Mouse (Mus musculus): ENCODE results near the gene Kdm4c. TPM values are rescaled to one million over a fixed set of nuclear protein-coding genes. Genes with fewer than 3 reads are reported as not detected.
A peak's percentile ranks its signal among the peaks of the same experiment; 100 is the strongest.
"Not testable (repeated sequence)": the region's sequence is repeated elsewhere in the genome, so short reads cannot be mapped to it uniquely, and the experiment has no call there.

Kdm4c gene
- 16.1 and 19.6 TPM in 2 replicates for total RNA-seq (2015)
- total RNA-seq (2017), result 21.9 and 22.1 TPM in 2 replicates

DNA sequence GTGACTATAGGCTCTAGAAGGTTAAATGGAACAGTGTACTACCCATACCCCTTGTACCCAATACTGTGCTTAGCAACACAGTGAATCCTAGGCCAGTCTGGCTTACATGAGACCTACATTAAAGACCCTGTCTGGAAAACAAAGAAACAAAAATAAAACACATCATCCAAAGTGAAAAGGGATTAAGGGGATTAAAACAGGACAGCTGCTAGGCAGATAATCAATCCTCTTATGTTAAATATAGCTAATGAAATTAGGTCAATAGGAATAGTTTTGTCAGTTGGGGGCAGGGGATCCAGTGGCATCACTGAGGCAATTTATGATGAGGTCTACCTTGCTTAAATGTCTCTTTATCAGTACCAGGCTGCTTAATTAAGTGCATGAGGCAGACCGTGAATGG is at the start of gene Kdm4c:
TSS of gene Kdm4c (plus strand) at position 322 of the 400 bp plus-strand sequence.
- no peak for ATAC-seq (replicated peaks; ENCODE audit: poor library complexity)

DNA sequence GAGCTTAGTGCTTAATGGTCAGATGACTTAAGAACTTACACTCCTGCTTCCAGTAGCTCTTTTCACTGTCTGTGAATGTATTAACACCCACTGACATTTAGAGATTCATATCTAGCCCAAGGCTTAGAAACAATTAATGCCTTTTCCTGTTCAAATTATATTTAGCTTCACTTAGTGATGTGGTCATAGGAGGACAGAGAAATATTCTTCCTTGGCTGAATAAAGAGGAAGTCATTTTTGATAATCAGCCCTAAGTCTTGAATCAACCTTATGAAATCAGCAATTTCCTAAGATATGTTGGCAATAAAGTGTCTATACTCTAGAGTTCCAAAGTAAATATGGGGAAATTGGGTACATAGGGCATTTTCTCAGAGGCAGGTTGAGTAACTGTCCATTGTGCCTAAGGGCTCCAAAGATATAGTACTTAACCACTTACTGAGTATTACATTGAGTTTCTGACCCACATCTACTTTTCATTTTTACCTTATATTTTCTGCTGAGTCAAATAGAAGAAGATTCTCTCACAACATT is 41.0 kb upstream of the Kdm4c start:
- ATAC-seq (replicated peaks; ENCODE audit: poor library complexity), result no peak

DNA sequence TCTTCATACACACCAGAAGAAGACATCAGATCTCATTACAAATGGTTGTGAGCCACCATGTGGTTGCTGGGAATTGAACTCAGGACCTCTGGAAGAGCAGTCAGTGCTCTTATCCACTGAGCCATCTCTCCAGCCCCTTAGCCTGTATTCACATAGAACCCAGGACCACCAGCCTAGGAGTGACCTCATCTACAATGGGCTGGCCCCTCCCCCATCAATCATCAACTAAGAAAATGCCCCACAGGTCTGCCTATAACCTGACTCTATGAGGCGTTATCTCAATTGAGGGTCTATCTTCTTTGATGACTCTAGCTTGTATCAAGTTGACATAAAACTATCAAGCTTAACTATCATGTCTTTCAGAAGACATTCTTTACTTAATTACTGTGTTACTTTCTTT is 20.5 kb upstream of the Kdm4c start:
- ATAC-seq (replicated peaks; ENCODE audit: poor library complexity), result not testable (repeated sequence)

DNA sequence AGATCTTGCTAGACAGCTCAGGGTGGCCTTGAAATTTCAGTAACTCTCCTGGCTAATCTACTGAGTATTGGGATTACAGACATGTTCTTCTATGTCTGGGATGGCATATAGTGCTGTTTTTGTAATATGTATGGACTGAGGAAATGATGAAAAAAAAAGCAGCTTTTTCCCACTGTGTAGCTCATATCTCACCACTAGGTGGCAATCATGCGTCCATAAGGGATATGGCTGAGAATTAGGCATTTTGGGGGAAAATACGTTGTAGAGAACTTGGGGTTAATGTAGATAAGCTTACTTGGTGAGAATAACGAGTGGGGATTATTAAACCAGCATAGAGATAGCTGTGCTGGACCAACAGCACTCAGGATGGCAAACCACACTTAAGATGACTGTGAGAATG is 19.9 kb upstream of the Kdm4c start:
- peak; percentile 88 for ATAC-seq (replicated peaks; ENCODE audit: poor library complexity)

DNA sequence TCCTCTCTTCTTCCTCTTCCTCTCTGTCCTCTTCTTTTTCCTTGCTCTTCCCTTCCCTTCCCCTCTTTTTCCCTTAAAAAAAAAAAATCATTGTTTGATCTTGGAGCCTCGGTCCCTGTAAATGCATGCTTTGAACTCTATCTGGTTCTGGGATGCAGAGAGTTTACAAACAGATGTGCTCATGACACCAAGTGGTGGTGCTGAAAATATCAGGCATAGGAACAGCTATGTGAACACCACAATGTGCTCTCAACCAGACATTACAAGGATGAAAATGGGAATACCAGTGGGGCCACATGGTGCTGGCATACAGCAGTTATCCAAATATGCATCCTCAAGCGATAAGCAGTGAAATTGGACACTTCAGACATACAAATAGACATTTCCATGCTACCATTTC is 18.1 kb upstream of the Kdm4c start:
- ATAC-seq (replicated peaks; ENCODE audit: poor library complexity), result no peak

DNA sequence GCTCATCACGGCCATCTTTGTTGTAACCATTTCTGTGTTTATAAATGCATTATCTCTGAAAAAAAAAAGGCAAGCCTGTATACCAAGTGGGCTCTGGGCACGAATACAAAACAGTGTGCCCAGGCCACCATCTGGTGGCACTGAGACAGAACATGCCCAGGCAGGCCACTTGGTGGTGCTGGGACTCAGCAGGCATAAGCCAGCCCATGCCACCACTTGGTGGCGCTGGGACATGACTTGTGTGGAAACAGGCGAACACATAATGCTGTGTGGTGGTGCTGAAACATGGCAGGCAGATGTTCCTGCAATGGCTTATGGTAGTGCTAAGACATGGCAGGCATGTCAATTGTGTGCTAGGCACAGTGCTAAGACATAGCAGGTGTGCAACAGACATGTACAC is 11.3 kb upstream of the Kdm4c start:
- ATAC-seq (replicated peaks; ENCODE audit: poor library complexity), result peak; percentile 91

DNA sequence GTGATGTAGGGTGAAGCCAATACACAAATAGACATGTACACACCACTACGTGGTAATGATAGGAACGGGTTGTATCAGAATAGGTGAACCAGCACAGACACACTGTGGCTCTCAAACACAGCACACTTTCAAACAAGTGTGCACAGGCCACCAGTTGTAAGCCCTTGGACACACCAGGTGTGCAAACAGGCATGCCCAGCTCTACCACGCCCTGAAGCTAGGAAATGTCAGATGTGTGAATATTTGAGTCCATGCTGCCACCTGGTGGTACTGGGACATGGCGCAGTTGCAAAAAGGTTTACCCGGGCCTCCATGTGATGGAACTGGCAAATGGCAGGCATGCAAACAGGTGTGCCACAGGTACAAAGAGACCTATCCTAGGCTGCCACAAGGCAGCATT is 10.9 kb upstream of the Kdm4c start:
- peak; percentile 81 for ATAC-seq (replicated peaks; ENCODE audit: poor library complexity)

DNA sequence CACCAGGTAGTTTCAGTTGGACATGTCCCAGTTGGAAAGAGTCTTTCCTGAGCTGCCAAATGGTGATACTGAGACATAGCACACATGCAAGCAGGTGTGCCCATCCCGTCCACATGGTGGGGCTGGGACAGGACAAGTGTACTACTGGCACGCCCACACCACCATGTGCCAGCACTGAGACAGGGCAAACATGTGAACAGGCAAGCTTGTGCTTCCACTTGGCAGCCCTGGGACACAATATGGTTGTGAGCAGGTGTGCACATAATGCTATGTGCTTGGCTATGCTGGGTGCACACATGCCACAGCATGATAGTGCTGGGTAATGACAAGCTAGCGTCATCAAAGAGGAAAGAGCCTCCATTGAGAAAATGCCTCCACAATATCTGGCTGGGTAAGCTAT is 8.8 kb upstream of the Kdm4c start:
- no peak for ATAC-seq (replicated peaks; ENCODE audit: poor library complexity)

DNA sequence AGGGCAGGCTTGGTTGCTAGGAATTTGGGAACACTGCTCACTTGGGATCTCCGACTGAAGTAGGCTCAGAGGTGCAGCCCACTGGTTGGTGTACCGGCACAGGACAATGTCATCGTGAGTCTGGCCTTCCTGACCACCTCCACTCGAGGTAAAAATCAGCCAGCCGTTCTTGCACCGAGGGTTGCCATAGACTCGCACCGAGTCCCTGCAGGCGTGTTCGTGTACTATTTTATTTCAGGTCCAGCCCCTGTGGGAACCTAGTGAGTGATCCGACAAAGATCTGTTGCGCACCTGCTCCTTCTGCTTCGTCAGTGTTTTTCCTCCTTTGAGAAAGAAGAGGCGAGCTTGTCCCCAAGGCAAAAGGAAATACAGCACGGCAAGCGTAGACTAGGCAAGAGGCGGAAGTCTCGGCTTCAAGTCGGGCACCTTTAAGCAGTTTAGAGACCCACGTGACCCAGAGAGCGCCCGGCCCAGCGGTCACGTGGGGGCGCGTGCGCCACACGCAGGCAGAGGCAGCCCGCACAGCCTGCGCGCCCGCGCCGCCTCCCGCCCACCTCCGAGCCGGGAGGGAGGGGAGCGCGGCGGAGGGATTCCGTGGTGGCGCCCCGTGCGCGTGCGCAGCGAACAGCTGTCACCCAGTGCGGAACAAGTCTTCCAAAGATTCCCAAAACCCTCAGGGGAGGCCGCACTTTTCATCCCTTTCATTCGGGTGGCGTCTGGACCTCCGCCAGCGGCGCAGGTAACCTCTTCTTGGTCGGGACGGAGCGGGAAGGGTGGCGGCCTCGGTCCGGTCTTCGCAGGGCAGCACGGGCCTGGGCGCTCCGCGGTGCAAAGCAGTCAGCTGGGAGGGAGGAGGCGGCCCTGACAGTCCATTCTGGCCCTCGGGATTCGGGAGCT is 9.3 kb downstream of the Kdm4c start:
- ATAC-seq (replicated peaks; ENCODE audit: poor library complexity), result peak; percentile 89

DNA sequence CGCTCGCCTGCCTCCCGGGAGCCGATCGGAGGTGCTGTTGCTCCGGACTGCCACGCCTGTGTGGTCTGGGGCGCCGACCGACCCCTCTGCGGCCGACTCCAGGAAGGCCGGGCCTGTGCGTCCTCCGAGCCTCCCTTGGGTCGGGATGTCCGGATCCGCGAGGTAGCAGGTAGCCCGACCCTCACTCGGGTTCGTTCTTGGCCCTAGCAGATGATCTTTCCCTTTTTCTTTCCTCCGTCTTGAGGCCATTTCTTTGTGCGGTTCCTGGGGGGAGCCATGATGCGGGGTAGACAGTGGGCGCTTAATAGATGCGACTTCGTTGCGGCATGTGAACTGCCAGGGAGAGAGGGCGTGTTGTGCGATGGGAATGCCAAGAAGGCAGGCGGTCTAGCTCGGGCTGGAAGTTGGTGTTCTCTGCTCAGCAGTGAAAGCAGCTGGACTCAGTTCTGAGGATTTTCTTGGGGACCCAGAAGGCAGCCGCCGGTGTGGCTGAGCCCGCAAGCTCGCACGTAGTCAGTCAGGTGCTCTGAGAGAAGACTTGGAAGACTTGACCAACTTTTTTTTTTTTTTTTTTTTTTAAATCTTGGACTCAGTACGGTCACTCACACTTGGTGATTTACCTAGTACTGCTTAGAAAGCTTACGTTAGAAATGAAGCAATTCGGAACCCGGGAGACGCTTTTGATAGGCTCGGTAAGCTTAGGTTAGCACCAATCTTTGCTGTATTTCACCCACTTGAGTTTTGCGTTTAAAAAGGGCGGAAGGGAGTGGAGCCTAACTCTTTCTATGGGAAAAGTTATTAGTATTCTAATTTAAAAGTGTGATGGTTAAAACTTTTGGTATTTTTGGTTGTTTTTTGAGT is 10.2 kb downstream of the Kdm4c start:
- peak; percentile 30 for ATAC-seq (replicated peaks; ENCODE audit: poor library complexity)

DNA sequence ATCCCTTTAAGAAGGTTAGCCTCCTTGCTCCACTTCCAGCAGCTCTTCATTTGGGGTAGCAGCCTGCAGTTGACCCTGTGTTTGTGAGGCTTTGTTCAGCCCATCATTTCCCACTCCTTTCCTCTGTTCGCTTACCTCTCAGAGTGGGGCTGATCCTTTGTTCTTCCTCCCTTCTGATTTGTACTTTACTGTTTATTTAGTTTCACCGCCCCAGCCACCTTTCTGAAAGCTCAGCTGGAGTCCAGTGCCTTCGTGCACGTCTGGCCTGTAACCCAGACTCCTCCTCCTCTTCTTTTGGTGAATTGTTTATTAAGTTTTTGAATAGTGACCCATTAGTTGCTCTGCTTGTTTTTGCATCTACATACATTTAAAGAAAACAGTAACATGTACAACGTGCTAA is 15.6 kb downstream of the Kdm4c start:
- no peak for ATAC-seq (replicated peaks; ENCODE audit: poor library complexity)

DNA sequence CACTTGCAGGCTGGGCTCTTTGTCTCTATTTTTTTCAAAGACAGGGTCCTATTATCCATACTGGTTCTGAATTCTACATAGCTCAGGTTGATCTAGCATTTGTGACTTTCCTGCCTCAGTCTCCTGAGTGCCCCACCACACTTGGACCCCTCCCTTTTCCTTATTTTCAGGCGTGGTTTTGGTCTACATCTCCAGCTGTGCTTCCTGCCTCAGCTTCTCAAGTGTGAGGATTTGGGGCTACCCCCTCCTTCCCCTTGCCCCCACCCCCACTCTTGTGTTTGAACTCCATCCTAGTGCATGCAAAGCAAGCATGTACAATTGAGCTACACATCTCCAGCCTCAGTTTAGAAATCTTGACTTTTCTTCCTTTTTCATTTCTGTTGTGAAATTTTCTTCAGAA is 16.2 kb downstream of the Kdm4c start:
- no peak for ATAC-seq (replicated peaks; ENCODE audit: poor library complexity)

DNA sequence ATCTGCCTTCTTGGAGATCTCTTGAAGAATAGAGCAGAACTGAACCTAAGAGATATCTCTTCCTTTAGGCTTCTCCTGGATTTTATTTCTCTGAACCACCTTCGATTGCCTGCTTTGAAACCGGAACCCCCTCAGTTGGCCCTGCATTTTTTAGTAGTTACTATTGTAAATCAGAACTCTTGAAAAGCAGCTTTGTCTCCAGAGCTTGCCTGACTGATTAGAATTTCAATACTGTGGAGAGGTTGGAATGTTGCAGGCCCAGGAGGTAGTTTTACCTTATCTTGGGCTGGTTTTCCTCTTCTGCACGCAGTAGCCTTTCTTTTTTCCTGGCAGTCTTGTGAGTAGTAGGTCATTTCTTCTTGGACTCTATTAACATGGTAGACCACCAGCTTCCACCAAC is 17.0 kb downstream of the Kdm4c start:
- ATAC-seq (replicated peaks; ENCODE audit: poor library complexity), result no peak

DNA sequence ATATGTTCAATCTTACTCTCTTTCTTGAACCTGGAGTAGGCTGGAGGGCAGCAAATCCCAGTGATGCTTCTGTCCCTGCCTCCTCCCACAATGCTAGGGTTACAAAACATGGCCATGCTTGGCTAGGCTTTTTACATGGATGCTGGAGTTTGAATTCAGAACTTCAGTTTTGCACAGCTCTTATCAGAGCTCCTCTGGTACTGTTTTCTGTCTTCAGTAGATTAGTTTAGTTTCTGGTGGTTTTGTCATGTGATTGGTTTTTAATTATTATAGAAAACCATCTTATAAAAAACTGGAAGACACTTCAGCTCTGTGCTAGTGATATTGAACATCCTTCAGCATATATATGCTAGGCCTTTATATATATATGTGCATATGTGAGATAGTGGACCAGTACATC is 19.6 kb downstream of the Kdm4c start:
- ATAC-seq (replicated peaks; ENCODE audit: poor library complexity), result peak; percentile 44

DNA sequence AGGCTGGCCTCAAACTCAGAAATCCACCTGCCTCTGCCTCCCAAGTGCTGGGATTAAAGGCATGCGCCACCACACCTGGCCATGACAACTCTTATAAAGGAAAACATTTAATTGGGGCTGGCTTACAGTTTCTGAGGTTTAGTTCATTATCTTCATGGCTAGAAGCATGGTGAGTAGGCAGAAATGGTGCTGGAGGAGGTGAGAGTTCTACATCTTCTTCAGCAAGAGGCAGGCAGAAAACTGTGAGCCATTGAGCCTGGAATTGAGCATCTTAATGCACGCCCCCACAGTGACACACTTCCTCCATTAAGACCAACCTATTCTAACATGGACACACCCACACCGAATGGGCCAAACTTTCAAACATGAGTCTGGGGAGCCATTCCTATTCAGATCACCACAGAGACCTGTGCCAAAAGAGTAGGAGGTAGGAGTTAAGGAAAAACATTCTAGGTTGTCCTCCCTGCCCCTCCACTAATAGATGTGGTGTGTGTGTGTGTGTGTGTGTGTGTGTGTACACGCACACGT is 22.2 kb downstream of the Kdm4c start:
- 0 out of 2 replicates have a peak, but pooled peaks have one; percentile 23 for ATAC-seq (replicated peaks; ENCODE audit: poor library complexity)

DNA sequence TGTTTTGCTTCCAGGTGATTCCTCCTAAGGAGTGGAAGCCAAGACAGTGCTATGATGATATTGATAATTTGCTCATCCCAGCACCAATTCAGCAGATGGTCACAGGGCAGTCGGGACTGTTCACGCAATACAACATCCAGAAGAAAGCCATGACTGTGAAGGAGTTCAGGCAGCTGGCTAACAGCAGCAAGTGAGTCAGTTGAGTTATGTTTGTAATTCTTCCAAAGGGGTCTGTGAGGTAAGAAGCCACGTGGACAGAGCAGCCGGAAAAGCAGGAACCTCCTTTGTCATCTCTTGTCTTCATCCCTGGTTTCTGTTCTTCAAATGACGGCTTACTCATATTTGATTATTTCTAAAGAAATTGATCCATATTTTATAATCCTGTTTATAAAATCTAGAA is 28.9 kb downstream of the Kdm4c start:
- ATAC-seq (replicated peaks; ENCODE audit: poor library complexity), result peak; percentile 34; the same call in 1 of the 2 replicates

DNA sequence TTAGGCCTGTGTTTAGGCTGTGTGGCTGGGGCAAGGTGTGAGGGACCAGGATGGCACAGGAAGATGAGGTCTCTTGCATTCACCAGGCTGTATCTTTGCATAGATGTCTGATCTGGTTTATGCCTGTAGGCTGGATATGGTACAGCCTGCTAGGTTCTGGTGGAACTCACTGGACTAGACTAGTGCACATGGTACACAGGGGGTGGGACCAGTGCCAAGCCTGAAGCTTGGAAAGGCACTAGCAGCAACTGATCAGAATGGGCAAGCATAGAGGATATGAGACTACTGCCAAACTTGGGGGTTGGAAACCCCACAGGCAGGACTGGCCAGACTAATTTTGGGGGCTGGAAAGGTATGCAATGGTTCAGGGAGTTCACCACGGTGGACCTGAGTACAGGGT is 35.2 kb downstream of the Kdm4c start:
- ATAC-seq (replicated peaks; ENCODE audit: poor library complexity), result no peak

DNA sequence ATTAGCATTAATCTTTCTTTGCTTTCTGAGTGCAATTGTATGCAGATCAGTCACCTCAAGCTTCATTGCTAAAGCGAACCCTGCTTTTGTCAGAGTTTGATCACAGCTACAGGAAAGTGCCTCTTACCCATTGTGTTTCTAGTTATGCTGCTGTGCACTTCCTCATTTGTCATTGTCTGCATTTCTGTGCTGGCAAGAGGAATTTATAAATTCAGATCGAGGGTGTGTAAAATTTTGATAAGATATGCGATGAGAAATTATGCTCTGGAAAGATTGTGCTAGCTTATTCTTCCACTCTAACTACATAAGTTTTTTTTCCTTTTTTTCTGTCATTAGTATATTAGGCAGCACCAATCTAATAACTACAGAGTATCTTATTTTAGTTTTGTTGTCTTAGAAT is 37.9 kb downstream of the Kdm4c start:
- ATAC-seq (replicated peaks; ENCODE audit: poor library complexity), result peak; percentile 77

DNA sequence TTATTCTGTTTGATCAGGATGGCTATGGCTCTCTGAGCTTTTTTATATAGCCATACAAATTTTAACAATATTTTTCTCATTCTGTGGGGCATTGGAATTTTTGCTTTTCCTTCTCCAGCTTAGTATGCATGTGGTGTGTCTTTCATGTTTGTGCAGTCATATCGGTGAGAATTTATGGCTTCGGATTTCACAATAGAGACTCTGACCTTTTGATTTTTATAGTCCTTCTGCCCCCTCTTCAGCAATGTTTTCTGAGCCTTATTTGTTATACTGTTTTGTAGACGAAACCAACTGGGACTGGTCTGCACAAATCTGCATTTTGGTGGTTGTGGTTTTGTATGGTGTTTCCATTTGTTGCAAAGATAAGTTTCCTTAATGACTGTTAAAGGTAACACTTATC is 45.6 kb downstream of the Kdm4c start:
- no peak for ATAC-seq (replicated peaks; ENCODE audit: poor library complexity)

DNA sequence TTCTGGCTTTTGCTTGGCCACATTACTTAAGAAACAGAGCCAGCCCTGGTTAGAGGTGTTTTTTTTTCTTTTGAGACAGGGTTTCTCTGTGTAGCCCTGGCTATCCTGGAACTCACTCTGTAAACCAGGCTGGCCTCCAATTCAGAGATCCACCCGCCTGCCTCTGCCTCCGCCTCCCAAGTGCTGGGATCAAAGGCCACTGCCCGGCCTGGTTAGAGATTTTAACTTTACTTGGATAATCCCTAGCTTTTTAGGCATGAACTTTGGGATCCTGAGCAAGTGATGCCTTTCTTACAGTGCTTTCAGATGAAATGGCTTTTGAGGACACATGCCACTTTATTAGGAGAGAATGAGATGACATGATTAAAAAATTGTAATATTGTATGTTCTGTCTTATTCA is 52.4 kb downstream of the Kdm4c start:
- no peak for ATAC-seq (replicated peaks; ENCODE audit: poor library complexity)

Data from megakaryocyte progenitor cell, adult 5-6 weeks (primary cell).